Mouse (Mus musculus): Measurements from ENCODE around the gene Slk. TPM values are rescaled to one million over a fixed set of nuclear protein-coding genes. Genes with fewer than 3 reads are reported as not detected.

The Slk gene
- total RNA-seq (2023) = 100 to 1,000 TPM; 100 to 113 TPM

GRCm38 (mm10) chr19:47579225-47579787 is at the start of gene Slk:
Slk (plus strand) TSS chr19:47579678.

DNA sequence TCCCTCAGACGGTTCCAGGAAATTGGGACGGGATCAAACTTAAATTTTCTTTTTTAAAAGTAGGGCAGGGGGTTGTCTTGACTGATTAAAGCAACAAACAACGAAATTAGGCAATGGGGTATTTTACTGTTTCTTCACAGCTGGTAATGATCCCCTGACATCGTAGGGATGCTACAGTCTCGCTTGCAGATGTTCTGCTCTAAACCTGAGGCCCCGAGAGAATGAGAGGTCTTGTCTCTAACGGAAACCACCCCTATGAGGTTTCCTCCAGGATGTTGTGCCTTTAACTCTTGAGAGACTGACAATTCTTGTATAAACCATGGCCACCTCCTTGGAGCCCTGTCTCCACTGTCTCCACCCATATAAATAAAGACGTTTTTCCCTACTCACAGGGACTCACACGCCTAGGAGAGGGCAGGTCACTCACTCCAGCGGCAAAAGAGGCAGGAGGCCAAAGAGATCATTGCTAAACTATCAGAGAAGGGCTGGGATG is 42.1 kb upstream of the Slk start, which contains the start of gene Stn1:
Gene Stn1, minus strand, starts transcription at position 208 of the 493 bp plus-strand sequence.

GRCm38 (mm10) chr19:47691994-47692393 is 112.5 kb downstream of the Slk start, which contains the start of gene Col17a1:
Col17a1 (minus strand) TSS chr19:47692094.

Other genes with a start within 250 kb of the Slk start
- gene Sh3pxd2a, start 115.3 kb upstream of the Slk start, total RNA-seq (2023) = 1 to 10 TPM; 1.9 to 2.0 TPM
- gene Stn1, start 42.2 kb upstream of the Slk start, total RNA-seq (2023) = 10 to 100 TPM; 18.7 to 19.5 TPM
- gene Col17a1, start 112.4 kb downstream of the Slk start, total RNA-seq (2023) = not detected
- gene Sfr1, start 152.0 kb downstream of the Slk start, total RNA-seq (2023) = 10 to 100 TPM; 53.1 to 53.9 TPM